Mouse (Mus musculus): ENCODE measurements around the gene Ehbp1. TPM values are rescaled to one million over a fixed set of nuclear protein-coding genes. Genes with fewer than 3 reads are reported as not detected.

The Ehbp1 gene
- polyA plus RNA-seq, 1 experiment from 2014 or later, result 2.5 TPM

GRCm38 (mm10) chr11:22234739-22235138 is 107.4 kb downstream of the Ehbp1 start:
- Histone ChIP-seq H3K4me1 (replicated peaks) (no peaks in the 10 kb centered on the region), H3K4me2 (no peak overlapping the region), H3K36me3 (replicated peaks) (no peaks in the 10 kb centered on the region), H3K27me3 (no peaks in the 10 kb centered on the region), H3K9me3 (replicated peaks) (no peaks in the 10 kb centered on the region), H3K4me3 (replicated peaks) (no peak overlapping the region), H3K27ac (replicated peaks) (no peak overlapping the region), H3K9ac (no peak overlapping the region)
- ATAC-seq (ENCODE audit: insufficient read depth), result no peak
- WGBS (ENCODE audit: insufficient replicate concordance), result 48% methylated on average over 1 of the region's 1 CpGs

GRCm38 (mm10) chr11:22230906-22231305 is 111.2 kb downstream of the Ehbp1 start:
- no peak overlapping the region for H3K4me3 ChIP-seq (replicated peaks)
- no peak overlapping the region for H3K27ac ChIP-seq (replicated peaks)
- no peaks in the 10 kb centered on the region for H3K27me3 ChIP-seq
- ATAC-seq (ENCODE audit: insufficient read depth), result no peak
- no peak overlapping the region for H3K4me2 ChIP-seq
- WGBS (ENCODE audit: insufficient replicate concordance), result 79% methylated on average over 6 of the region's 6 CpGs
- H3K9ac ChIP-seq, result no peak overlapping the region
- H3K36me3 ChIP-seq (replicated peaks), result no peaks in the 10 kb centered on the region
- no peaks in the 10 kb centered on the region for H3K4me1 ChIP-seq (replicated peaks)
- H3K9me3 ChIP-seq (replicated peaks), result no peaks in the 10 kb centered on the region

GRCm38 (mm10) chr11:22225619-22226018 is 116.5 kb downstream of the Ehbp1 start:
- 39% methylated on average over 2 of the region's 2 CpGs for WGBS (ENCODE audit: insufficient replicate concordance)
- H3K4me2 ChIP-seq, result no peak overlapping the region
- H3K36me3 ChIP-seq (replicated peaks), result no peaks in the 10 kb centered on the region
- H3K9ac ChIP-seq, result no peak overlapping the region
- no peaks in the 10 kb centered on the region for H3K27me3 ChIP-seq
- no peak overlapping the region for H3K27ac ChIP-seq (replicated peaks)
- H3K9me3 ChIP-seq (replicated peaks), result no peaks in the 10 kb centered on the region
- no peak overlapping the region for H3K4me3 ChIP-seq (replicated peaks)
- ATAC-seq (ENCODE audit: insufficient read depth), result no peak
- H3K4me1 ChIP-seq (replicated peaks), result no peaks in the 10 kb centered on the region

- WGBS (ENCODE audit: insufficient replicate concordance), result 55% methylated on average over 2 of the region's 2 CpGs
- Histone ChIP-seq H3K4me3 (replicated peaks) (no peak overlapping the region), H3K27ac (replicated peaks) (no peak overlapping the region), H3K36me3 (replicated peaks) (no peaks in the 10 kb centered on the region), H3K9me3 (replicated peaks) (no peaks in the 10 kb centered on the region), H3K4me2 (no peak overlapping the region), H3K4me1 (replicated peaks) (no peaks in the 10 kb centered on the region), H3K27me3 (no peaks in the 10 kb centered on the region), H3K9ac (no peak overlapping the region)
- no peak for ATAC-seq (ENCODE audit: insufficient read depth)
Observed at GRCm38 (mm10) chr11:22218222-22218621, 123.9 kb downstream of the Ehbp1 start.

- ATAC-seq (ENCODE audit: insufficient read depth), result no peak
- no peaks in the 10 kb centered on the region for H3K4me1 ChIP-seq (replicated peaks)
- 56% methylated on average over 7 of the region's 7 CpGs for WGBS (ENCODE audit: insufficient replicate concordance)
Observed at GRCm38 (mm10) chr11:22216941-22217340, 125.2 kb downstream of the Ehbp1 start.

GRCm38 (mm10) chr11:22206611-22207010 is 135.5 kb downstream of the Ehbp1 start:
- Histone ChIP-seq H3K9me3 (replicated peaks) (no peaks in the 10 kb centered on the region), H3K27me3 (no peaks in the 10 kb centered on the region), H3K9ac (no peak overlapping the region), H3K4me1 (replicated peaks) (no peaks in the 10 kb centered on the region), H3K27ac (replicated peaks) (no peak overlapping the region), H3K36me3 (replicated peaks) (no peaks in the 10 kb centered on the region), H3K4me2 (no peak overlapping the region), H3K4me3 (replicated peaks) (no peak overlapping the region)
- WGBS (ENCODE audit: insufficient replicate concordance), result 40% methylated on average over 1 of the region's 1 CpGs
- ATAC-seq (ENCODE audit: insufficient read depth), result no peak

More at GRCm38 (mm10) chr11:22216941-22217340, 125.2 kb downstream of the Ehbp1 start:
- Histone ChIP-seq H3K27me3 (no peaks in the 10 kb centered on the region), H3K9me3 (replicated peaks) (no peaks in the 10 kb centered on the region), H3K27ac (replicated peaks) (no peak overlapping the region), H3K4me2 (no peak overlapping the region), H3K9ac (no peak overlapping the region), H3K4me3 (replicated peaks) (no peak overlapping the region), H3K36me3 (replicated peaks) (no peaks in the 10 kb centered on the region)

- H3K4me3 ChIP-seq (replicated peaks), result no peak overlapping the region
- no peak for ATAC-seq (ENCODE audit: insufficient read depth)
- H3K9me3 ChIP-seq (replicated peaks), result no peaks in the 10 kb centered on the region
- no peaks in the 10 kb centered on the region for H3K4me1 ChIP-seq (replicated peaks)
- H3K27ac ChIP-seq (replicated peaks), result no peak overlapping the region
- no peak overlapping the region for H3K4me2 ChIP-seq
- H3K27me3 ChIP-seq, result no peaks in the 10 kb centered on the region
- WGBS (ENCODE audit: insufficient replicate concordance), result 69% methylated on average over 2 of the region's 2 CpGs
- no peaks in the 10 kb centered on the region for H3K36me3 ChIP-seq (replicated peaks)
- no peak overlapping the region for H3K9ac ChIP-seq
Observed at GRCm38 (mm10) chr11:22206191-22206590, 135.9 kb downstream of the Ehbp1 start.

GRCm38 (mm10) chr11:22203413-22203812 is 138.7 kb downstream of the Ehbp1 start:
- Histone ChIP-seq H3K9ac (no peak overlapping the region), H3K4me3 (replicated peaks) (no peak overlapping the region), H3K4me1 (replicated peaks) (no peaks in the 10 kb centered on the region), H3K27ac (replicated peaks) (no peak overlapping the region), H3K4me2 (no peak overlapping the region), H3K27me3 (no peaks in the 10 kb centered on the region), H3K36me3 (replicated peaks) (no peaks in the 10 kb centered on the region), H3K9me3 (replicated peaks) (no peaks in the 10 kb centered on the region)
- 69% methylated on average over 5 of the region's 5 CpGs for WGBS (ENCODE audit: insufficient replicate concordance)
- ATAC-seq (ENCODE audit: insufficient read depth), result no peak

GRCm38 (mm10) chr11:22201125-22201524 is 141.0 kb downstream of the Ehbp1 start:
- Histone ChIP-seq H3K9ac (no peak overlapping the region), H3K4me1 (replicated peaks) (no peaks in the 10 kb centered on the region), H3K4me2 (no peak overlapping the region), H3K4me3 (replicated peaks) (no peak overlapping the region), H3K27ac (replicated peaks) (no peak overlapping the region), H3K36me3 (replicated peaks) (no peaks in the 10 kb centered on the region), H3K9me3 (replicated peaks) (no peaks in the 10 kb centered on the region), H3K27me3 (no peaks in the 10 kb centered on the region)
- no peak for ATAC-seq (ENCODE audit: insufficient read depth)
- 81% methylated on average over 8 of the region's 8 CpGs for WGBS (ENCODE audit: insufficient replicate concordance)

GRCm38 (mm10) chr11:22199881-22200280 is 142.2 kb downstream of the Ehbp1 start:
- H3K27me3 ChIP-seq, result no peaks in the 10 kb centered on the region
- no peak for ATAC-seq (ENCODE audit: insufficient read depth)

GRCm38 (mm10) chr11:22198406-22198805 is 143.7 kb downstream of the Ehbp1 start:
- Histone ChIP-seq H3K27me3 (no peaks in the 10 kb centered on the region), H3K4me2 (no peak overlapping the region), H3K9ac (no peak overlapping the region), H3K9me3 (replicated peaks) (no peaks in the 10 kb centered on the region), H3K27ac (replicated peaks) (no peak overlapping the region), H3K4me1 (replicated peaks) (peaks cover 9% of the 10 kb centered on the region; the same call in 1 of the 2 replicates), H3K36me3 (replicated peaks) (no peaks in the 10 kb centered on the region), H3K4me3 (replicated peaks) (no peak overlapping the region)
- no peak for ATAC-seq (ENCODE audit: insufficient read depth)
- 73% methylated on average over 6 of the region's 6 CpGs for WGBS (ENCODE audit: insufficient replicate concordance)

More at GRCm38 (mm10) chr11:22199881-22200280, 142.2 kb downstream of the Ehbp1 start:
- Histone ChIP-seq H3K9ac (no peak overlapping the region), H3K36me3 (replicated peaks) (no peaks in the 10 kb centered on the region), H3K27ac (replicated peaks) (no peak overlapping the region), H3K9me3 (replicated peaks) (no peaks in the 10 kb centered on the region), H3K4me3 (replicated peaks) (no peak overlapping the region), H3K4me2 (no peak overlapping the region), H3K4me1 (replicated peaks) (0 out of 2 replicates have a peak, but pooled peaks cover 2% of the 10 kb centered on the region)
- 59% methylated on average over 3 of the region's 3 CpGs for WGBS (ENCODE audit: insufficient replicate concordance)

- H3K27ac ChIP-seq (replicated peaks), result no peak overlapping the region
- no peaks in the 10 kb centered on the region for H3K27me3 ChIP-seq
- WGBS (ENCODE audit: insufficient replicate concordance), result 74% methylated on average over 6 of the region's 6 CpGs
- no peaks in the 10 kb centered on the region for H3K36me3 ChIP-seq (replicated peaks)
- H3K4me1 ChIP-seq (replicated peaks), result peaks cover 9% of the 10 kb centered on the region; the same call in 1 of the 2 replicates
- no peaks in the 10 kb centered on the region for H3K9me3 ChIP-seq (replicated peaks)
- H3K9ac ChIP-seq, result no peak overlapping the region
- no peak overlapping the region for H3K4me2 ChIP-seq
- ATAC-seq (ENCODE audit: insufficient read depth), result no peak
- no peak overlapping the region for H3K4me3 ChIP-seq (replicated peaks)
Observed at GRCm38 (mm10) chr11:22197935-22198334, 144.2 kb downstream of the Ehbp1 start.
